Comparison of ENCODE assay signal across 23 mouse cellular contexts in genomic region chr8:81614605-81615004, GRCm38 (mm10).
A peak's percentile ranks its signal among the peaks of the same experiment; 100 is the strongest.
DNase-seq lines count a peak whose midpoint lies in the region; TF ChIP-seq lines count a peak whose summit lies in the region.
"Had no signal": no experiment of that assay in that cellular context is flagged by ENCODE, and none has a peak within 500 bp of the region (broad histone marks: within the 10 kb centered on the region; RNA-seq: fewer than 3 reads in every experiment).

No protein-coding gene starts in this region.

- 76% methylated on average over 2 of the region's 2 CpGs for WGBS in thymus, adult 2 months

- H3K4me3 ChIP-seq in thymus, adult 2 months (ENCODE audit: control insufficient read depth, insufficient read depth, low read length), result no peak overlapping the region
- H3K4me3 ChIP-seq in layer of hippocampus, adult 2 months, result no peak overlapping the region
- H3K4me3 ChIP-seq: embryonic facial prominence, embryonic 15.5 days; forebrain, embryonic 10.5 days; intestine, embryonic 15.5 days; megakaryocyte, embryonic 14.5 days; midbrain, embryonic 15.5 days; myocyte had no signal

- H3K36me3 ChIP-seq in thymus, adult 2 months (ENCODE audit: control insufficient read depth, insufficient read depth, low read length), result no peaks in the 10 kb centered on the region
- H3K36me3 ChIP-seq: embryonic facial prominence, embryonic 15.5 days; forebrain, embryonic 10.5 days; intestine, embryonic 15.5 days; midbrain, embryonic 15.5 days had no signal

- DNase-seq in kidney, postnatal 14 days, result peak; percentile 1
- no peak for DNase-seq in kidney, postnatal 10 days
- peak; percentile 89 for DNase-seq in A20 (ENCODE audit: low read depth, low spot score)
- DNase-seq in forelimb bud, embryonic 11.5 days (ENCODE audit: low read depth, low spot score), result peak; percentile 8
- DNase-seq in thymus, adult 2 months, result peak; percentile 16
- no peak for DNase-seq in layer of hippocampus, postnatal 25 days (ENCODE audit: extremely low spot score in 1 of 2, low spot score in 1 of 2)
- no peak for DNase-seq in cerebellum, postnatal 4 days (ENCODE audit: low spot score in 2 of 2)
- no peak for DNase-seq in layer of hippocampus, adult 2 months (ENCODE audit: low spot score in 2 of 2)
- DNase-seq: cerebellum, adult 9-11 months; gastrocnemius, postnatal 10 days; heart, adult 11 months; heart, postnatal 36 days; kidney, adult 9 months; left cerebral cortex, postnatal 4 days; retina, postnatal 1 day had no signal

- no peak for TF ChIP-seq POLR2A in thymus, adult 2 months (IDR thresholded peaks at IDR 0.05; ENCODE audit: control insufficient read depth, extremely low read depth, insufficient read depth, low read length, poor library complexity)

- H3K27ac ChIP-seq in thymus, adult 2 months (ENCODE audit: control insufficient read depth, insufficient read depth, low read length), result no peak overlapping the region
- H3K27ac ChIP-seq in layer of hippocampus, adult 2 months, result no peak overlapping the region
- H3K27ac ChIP-seq: embryonic facial prominence, embryonic 15.5 days; forebrain, embryonic 10.5 days; hindbrain, embryonic 14.5 days; intestine, embryonic 15.5 days; liver, embryonic 14.5 days; midbrain, embryonic 15.5 days had no signal

- H3K27me3 ChIP-seq in thymus, adult 2 months (ENCODE audit: control insufficient read depth, insufficient read depth, low read length), result no peaks in the 10 kb centered on the region
- H3K27me3 ChIP-seq: embryonic facial prominence, embryonic 15.5 days; intestine, embryonic 15.5 days; megakaryocyte, embryonic 14.5 days; midbrain, embryonic 15.5 days had no signal

- TF ChIP-seq CTCF in thymus, adult 2 months (IDR thresholded peaks at IDR 0.05; ENCODE audit: borderline replicate concordance, control insufficient read depth, extremely low read depth, insufficient read depth, low read length, poor library complexity), result no peak
- TF ChIP-seq CTCF in layer of hippocampus, adult 2 months (conservative IDR thresholded peaks at IDR 0.05), result no peak

- H3K4me1 ChIP-seq in thymus, adult 2 months (replicated peaks; ENCODE audit: control insufficient read depth, insufficient read depth, low read length), result no peaks in the 10 kb centered on the region; the same call in 1 of the 2 replicates
- H3K4me1 ChIP-seq: embryonic facial prominence, embryonic 15.5 days; forebrain, embryonic 10.5 days; intestine, embryonic 15.5 days; midbrain, embryonic 15.5 days had no signal

Comparison
In these comparisons a context has a peak if more than half of its experiments do, and no peak if none do; other contexts are left out.
1. DNase-seq: peak in kidney, postnatal 14 days (single experiment), A20 (single experiment), forelimb bud, embryonic 11.5 days (single experiment) and thymus, adult 2 months (single experiment); none in kidney, postnatal 10 days (single experiment), layer of hippocampus, postnatal 25 days (0 of 2), cerebellum, postnatal 4 days (0 of 2) and layer of hippocampus, adult 2 months (0 of 2).